Mouse (Mus musculus) heart, postnatal 14 days (tissue): ENCODE results near the gene Npsr1. TPM values are rescaled to one million over a fixed set of nuclear protein-coding genes. Genes with fewer than 3 reads are reported as not detected.

Source experiments
- DNase-seq, 2 experiments: peaks; one replicate each; pipeline ENCODE4 v3.0.0; 2021 to 2022
- intact Hi-C: fragments of 180-260 bp; cut with DNase I; formaldehyde crosslinking; loops from one replicate; pipeline ENCODE4 v1.15.1; 2025
- long read RNA-seq, 2 experiments: library from polyadenylated mRNA; stranded (forward); transcript quantifications; one replicate each; pipeline ENCODE4 v2.0.0; 2021
- total RNA-seq, 2 experiments: library from RNA; stranded (reverse); gene quantifications; 2 replicates each; pipeline ENCODE4 v1.2.3; 2021

The Npsr1 gene
- total RNA-seq: not detected
- long read RNA-seq, experiment 1: 0 reads
- long read RNA-seq, experiment 2: 0 reads

GRCm38 (mm10) chr9:24097696-24098095 lies at the start of gene Npsr1:
TSS of gene Npsr1 (plus strand) at chr9:24097996.
- no peak for DNase-seq
- intact Hi-C loops: no loop called here

DNA sequence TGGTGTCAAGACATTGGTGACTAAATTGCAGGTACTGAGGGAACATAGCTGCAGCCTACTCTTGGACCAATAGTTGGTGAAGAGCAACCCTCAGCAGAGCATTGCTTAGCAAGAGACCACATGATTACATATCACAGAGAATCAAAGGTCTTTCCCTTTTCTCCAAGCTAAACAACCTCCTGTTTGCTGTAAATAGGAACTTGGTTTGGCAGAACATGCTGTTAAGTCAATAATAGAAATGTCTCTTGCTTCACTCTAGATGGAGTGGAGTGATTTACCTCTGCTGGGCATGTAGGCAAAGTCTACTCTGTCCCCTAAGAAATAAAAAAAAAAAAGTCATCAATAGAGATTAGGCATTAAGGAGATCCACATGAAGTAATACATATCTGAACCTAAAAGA lies 46.3 kb upstream of the Npsr1 start:
- intact Hi-C loops: no loop called here
- DNase-seq: no peak

- intact Hi-C loops: no loop called here
- DNase-seq: no peak
Measured at GRCm38 (mm10) chr9:24063251-24063650, 34.5 kb upstream of the Npsr1 start.

DNA sequence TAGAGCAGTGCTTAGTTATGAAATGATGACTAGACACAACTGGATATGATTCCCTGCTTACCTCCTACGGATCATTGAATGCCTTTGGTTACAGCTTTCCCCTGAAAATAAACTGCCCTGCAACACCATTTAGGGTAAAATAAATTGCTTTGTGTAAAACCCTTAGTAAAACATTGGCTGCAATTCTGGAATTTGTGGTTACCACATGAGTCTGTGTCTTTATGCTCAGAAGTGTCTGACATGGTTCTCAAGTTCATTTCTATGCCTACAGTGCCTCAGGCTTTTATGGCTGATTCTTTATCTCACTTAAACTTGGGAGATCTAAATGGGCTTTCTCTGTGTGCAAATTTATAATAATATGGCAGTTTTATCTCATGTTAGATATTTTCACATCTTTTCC lies 26.1 kb upstream of the Npsr1 start:
- intact Hi-C loops: no loop called here
- no peak for DNase-seq

GRCm38 (mm10) chr9:24077596-24077995 lies 20.2 kb upstream of the Npsr1 start:
- intact Hi-C loops: no loop called here
- no peak for DNase-seq

DNA sequence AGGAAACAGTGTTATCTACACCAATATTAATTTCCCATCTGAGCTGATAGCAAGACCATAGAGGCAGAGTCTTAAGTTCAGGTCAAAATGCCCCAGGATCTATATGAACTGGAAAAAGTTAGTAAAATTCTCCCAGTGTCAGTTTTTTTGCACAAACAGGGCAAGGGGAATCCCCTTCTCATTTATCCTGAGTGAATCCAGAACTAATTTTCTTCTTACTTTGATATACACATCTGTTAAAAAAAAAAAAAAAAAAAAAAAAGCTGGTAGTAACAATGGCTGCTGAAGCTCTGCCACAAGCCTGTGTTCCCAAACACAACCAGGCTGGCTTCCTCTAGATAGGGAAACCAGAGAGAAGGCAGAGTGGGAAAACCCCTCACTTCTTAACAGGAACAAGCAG lies 5.9 kb upstream of the Npsr1 start:
- intact Hi-C loops: no loop called here

DNA sequence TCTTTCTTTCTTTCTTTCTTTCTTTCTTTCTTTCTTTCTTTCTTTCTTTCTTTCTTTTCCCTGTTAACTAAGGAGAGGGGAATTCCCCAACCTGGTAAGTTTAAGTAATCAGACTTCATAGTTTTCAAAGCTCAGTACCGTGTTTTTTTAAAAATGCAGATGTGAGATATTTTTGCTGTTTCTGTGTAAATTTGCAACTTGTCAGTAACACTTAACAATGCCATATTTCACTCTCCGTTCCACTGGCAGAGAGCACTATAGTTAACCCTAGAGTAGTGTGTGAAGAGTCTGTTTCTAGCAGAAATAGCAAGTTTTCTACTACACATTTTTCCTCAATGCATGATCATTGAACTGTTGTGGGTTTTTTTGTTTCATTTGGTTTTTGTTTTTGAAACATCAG lies 730 bp downstream of the Npsr1 start:
- intact Hi-C loops: no loop called here

More for the DNA sequence above, 5.9 kb upstream of the Npsr1 start:
- no peak for DNase-seq

DNA sequence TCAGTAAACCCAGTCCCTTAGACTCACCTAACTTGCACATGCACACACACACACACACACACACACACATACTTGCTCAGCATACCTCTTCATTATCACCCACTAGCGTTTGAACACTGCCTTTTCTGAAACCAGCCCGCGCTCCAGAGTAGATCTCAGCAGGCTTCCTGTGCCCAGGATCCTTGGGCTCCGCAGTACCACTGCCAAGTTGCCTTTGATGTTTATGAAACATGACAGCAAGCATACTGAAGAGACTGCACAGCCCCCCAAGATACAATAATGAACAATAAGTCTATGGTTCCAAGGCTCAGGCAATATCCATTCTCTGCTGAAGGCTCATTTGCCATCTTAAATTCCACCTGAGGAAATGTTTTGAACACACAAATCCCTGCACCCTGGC lies 1.8 kb downstream of the Npsr1 start:
- intact Hi-C loops: no loop called here
- no peak for DNase-seq

More for the DNA sequence above, 730 bp downstream of the Npsr1 start:
- no peak for DNase-seq

DNA sequence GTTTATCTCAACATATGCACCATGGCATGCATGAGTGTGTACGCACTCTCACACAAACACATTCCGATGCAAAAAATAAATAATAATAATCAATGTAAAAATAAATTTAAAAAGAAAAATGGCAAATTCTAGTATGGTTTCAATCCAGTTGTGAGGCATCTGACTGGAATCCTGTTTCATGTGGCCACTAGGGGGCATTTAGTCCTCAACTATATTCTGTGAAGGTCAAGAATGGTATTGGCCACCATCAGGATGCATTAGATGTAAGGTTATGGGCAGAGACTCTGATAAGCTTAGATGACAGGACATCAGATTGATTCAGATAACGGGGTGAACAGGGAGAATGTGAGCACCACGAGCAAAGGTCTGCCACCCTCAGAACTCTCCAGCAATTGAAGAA lies 21.6 kb downstream of the Npsr1 start:
- DNase-seq: peak; percentile 7 to 53
- intact Hi-C loops: loop anchor here (2.0 kb wide), 1 partner anchor 397 kb away; no protein-coding TSS in a partner anchor

- intact Hi-C loops: no loop called here
- DNase-seq: no peak
Measured at GRCm38 (mm10) chr9:24133142-24133541, 35.3 kb downstream of the Npsr1 start.

DNA sequence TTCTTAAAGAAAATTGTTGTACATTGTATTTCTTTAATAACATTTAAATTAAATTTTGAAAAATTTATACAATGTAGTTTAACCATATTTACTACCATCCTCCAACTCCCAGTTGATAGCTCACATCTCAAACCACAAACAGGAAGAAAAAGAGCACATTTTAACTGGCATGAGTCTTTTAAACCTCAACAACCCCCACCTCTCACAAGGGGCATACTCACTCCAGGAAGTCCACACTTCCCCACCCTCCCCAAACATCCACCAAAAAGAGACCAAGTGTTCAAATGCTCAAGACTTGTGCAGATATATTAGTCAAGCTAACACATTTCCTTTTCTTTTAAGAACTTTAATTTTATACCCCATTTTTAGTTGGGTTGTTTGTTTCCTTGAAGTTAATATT lies 38.6 kb downstream of the Npsr1 start:
- intact Hi-C loops: no loop called here

DNA sequence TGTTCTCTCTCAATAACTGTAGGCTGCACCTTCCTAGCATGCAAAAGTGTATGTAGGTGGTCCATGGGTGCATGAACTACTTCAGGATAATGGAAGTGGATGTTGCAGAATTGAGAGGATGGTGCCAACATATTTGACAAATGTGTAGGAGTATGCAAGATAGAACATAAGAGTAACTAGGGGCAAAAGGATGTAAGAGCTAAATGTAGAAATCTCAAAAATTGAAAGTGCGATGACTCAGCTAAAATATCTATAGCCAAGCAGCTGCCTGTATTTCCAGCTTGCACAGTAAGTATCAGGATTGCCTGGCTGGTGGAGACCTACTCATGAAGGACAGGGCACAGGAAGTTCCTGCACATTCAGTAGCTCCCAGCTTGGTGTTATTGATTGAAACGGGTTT lies 46.5 kb downstream of the Npsr1 start:
- intact Hi-C loops: no loop called here
- DNase-seq: no peak

More for the DNA sequence above, 38.6 kb downstream of the Npsr1 start:
- no peak for DNase-seq

- no peak for DNase-seq
- intact Hi-C loops: no loop called here
Measured at GRCm38 (mm10) chr9:24157208-24157607, 59.4 kb downstream of the Npsr1 start.

GRCm38 (mm10) chr9:24160409-24160808 lies 62.6 kb downstream of the Npsr1 start:
- DNase-seq: no peak
- intact Hi-C loops: no loop called here

DNA sequence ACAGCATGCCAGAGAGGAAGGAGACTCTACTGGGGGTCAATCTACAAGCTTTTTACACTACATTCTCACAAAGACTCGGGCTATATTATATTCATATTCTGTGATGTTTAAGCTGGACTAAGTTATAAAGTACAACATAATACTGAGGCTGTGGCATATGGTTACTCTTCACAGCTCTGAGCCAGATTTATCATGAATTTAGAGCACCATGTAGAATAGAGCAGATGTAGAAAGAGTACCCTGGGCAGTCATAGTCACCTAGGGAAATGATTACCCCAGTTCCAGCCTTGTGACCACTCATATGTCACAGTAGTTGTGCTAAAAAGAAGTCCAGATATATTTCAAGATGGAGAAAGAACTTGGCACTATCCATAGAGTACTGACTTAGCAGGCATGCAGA lies 70.7 kb downstream of the Npsr1 start:
- DNase-seq: no peak
- intact Hi-C loops: no loop called here

DNA sequence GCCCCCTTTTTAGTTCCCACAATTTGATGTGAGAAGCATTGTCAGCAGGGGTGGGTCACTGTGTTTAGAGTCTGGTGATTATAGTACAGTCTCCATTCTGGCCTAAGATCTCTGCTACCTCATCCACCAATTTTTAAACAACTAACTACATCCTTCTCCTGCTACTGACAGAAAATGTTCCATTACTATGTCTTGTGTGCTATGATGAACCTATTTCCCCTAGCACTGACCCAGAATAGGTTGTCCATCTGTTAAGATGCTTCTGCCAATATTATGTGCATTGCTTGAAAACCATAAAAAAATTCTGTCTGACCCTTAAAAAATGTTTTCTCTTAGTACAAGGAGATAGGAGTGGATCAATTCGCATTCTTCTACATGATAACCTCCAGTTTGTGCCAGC lies 72.9 kb downstream of the Npsr1 start:
- intact Hi-C loops: no loop called here
- no peak for DNase-seq

DNA sequence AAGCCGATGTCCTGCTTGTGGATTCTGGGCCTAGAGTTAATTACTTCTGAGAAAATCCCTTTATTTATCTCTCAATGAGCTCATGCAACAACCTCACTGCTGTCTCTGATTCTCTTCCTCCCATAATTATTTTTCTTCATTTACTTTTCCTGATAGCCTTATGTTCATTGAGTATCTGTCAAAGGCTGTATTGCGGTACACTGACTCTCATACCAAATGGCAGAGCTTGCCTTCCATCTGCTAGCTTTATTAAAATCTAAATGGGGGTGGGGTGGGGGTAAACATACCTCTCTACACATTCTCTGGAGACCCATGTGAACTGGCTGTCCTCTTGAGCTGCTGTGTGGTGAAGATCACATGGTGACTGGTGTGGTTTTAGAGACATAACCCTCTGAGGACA lies 80.9 kb downstream of the Npsr1 start:
- intact Hi-C loops: no loop called here
- no peak for DNase-seq

DNA sequence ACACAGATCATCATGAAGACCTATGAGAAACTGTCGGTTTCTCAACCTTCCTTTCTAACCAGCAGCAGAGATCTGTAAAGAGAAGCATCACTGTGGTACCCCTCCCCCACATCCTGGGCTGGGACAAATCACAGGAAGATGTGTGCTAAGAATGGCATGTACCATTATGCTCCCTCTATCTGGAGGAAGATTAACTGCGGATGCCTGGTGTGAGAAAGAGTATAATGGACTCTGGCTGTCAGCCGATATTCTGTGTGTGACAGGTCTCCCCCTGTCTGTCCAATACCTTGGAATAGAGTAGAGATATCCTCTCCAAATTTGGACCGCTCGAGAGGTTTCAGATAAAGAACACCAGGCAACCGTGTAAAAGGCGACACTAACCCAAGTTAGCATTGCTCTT lies 83.1 kb downstream of the Npsr1 start:
- intact Hi-C loops: no loop called here
- no peak for DNase-seq

- DNase-seq: no peak
- intact Hi-C loops: no loop called here
Measured at GRCm38 (mm10) chr9:24186289-24186688, 88.5 kb downstream of the Npsr1 start.

- intact Hi-C loops: no loop called here
- DNase-seq: no peak
Measured at GRCm38 (mm10) chr9:24189511-24190260, 91.9 kb downstream of the Npsr1 start.

DNA sequence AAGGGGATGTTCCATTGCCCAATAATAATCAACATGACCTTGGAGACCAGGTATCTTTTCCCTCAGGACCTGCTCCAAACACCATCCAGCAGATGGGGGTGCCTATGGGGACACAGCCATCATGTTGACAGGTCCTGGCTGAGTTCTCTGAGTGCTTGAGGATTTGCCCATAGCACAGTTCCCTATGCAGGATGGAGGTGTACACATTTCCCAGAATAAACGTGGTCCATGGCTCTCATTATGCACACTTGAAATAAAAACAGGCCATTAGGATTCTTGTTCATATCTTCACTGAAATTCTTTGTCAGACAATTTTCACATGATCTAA lies 92.4 kb downstream of the Npsr1 start:
- no peak for DNase-seq
- intact Hi-C loops: no loop called here

DNA sequence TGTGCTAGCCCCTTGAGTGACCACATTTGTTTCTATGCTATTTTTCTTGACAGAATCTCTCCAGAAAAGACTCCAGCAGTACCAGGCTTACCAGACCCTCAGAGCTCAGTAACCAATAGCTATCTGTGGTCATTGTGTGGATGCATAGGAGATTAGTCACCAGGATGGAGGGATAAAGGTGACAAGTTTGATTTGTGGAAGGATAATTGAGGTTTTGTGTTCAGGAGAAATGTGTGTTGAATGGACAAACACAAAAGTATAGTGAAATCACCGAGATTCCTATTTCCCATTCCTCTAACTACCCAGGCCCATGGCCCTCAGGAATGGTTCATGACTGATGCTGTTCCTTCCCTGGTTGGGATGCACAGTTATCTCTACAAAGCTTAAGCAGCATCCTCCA lies 100.5 kb downstream of the Npsr1 start:
- DNase-seq: no peak
- intact Hi-C loops: no loop called here

GRCm38 (mm10) chr9:24211636-24212035 lies 113.8 kb downstream of the Npsr1 start:
- DNase-seq: no peak
- intact Hi-C loops: no loop called here
